Mouse (Mus musculus): Measurements from ENCODE around the gene Ptk6. TPM values are rescaled to one million over a fixed set of nuclear protein-coding genes. Genes with fewer than 3 reads are reported as not detected.

Gene Ptk6
- polyA plus RNA-seq, 1 experiment from 2014 or later: not detected

Other genes starting within 250 kb of the Ptk6 start
- 19.7 and 27.0 TPM in 2 replicates for gene Nkain4, start 248.1 kb downstream of the Ptk6 start, polyA plus RNA-seq (2016; fragmentation: Nextera tagmentation; extraction: Ambion mirVana)
- 79.5 and 80.3 TPM in 2 replicates for gene Arfgap1, start 235.6 kb downstream of the Ptk6 start, polyA plus RNA-seq (2016; fragmentation: Nextera tagmentation; extraction: Ambion mirVana)
- 0.07 and 0.17 TPM in 2 replicates for gene Col20a1, start 216.3 kb downstream of the Ptk6 start, polyA plus RNA-seq (2016; fragmentation: Nextera tagmentation; extraction: Ambion mirVana)
- 5.7 and 5.8 TPM in 2 replicates for gene Chrna4, start 159.2 kb downstream of the Ptk6 start, polyA plus RNA-seq (2016; fragmentation: Nextera tagmentation; extraction: Ambion mirVana)
- gene Kcnq2, start 67.5 kb downstream of the Ptk6 start, polyA plus RNA-seq (2016; fragmentation: Nextera tagmentation; extraction: Ambion mirVana): 2.9 and 3.8 TPM in 2 replicates
- 0.07 and 0.15 TPM in 2 replicates for gene Eef1a2, start 45.8 kb downstream of the Ptk6 start, polyA plus RNA-seq (2016; fragmentation: Nextera tagmentation; extraction: Ambion mirVana)
- gene Ppdpf, start 15.5 kb downstream of the Ptk6 start, polyA plus RNA-seq (2016; fragmentation: Nextera tagmentation; extraction: Ambion mirVana): 387 and 397 TPM in 2 replicates
- 0.12 and 0.15 TPM in 2 replicates for gene Srms, start 10.4 kb upstream of the Ptk6 start, polyA plus RNA-seq (2016; fragmentation: Nextera tagmentation; extraction: Ambion mirVana)
- 0.47 and 0.68 TPM in 2 replicates for gene Fndc11, start 17.2 kb upstream of the Ptk6 start, polyA plus RNA-seq (2016; fragmentation: Nextera tagmentation; extraction: Ambion mirVana)
- 0.69 and 0.77 TPM in 2 replicates for gene Helz2, start 39.2 kb upstream of the Ptk6 start, polyA plus RNA-seq (2016; fragmentation: Nextera tagmentation; extraction: Ambion mirVana)
- gene Gmeb2, start 85.2 kb upstream of the Ptk6 start, polyA plus RNA-seq (2016; fragmentation: Nextera tagmentation; extraction: Ambion mirVana): 20.7 and 21.6 TPM in 2 replicates
- gene Stmn3, start 111.7 kb upstream of the Ptk6 start, polyA plus RNA-seq (2016; fragmentation: Nextera tagmentation; extraction: Ambion mirVana): 56.4 and 76.0 TPM in 2 replicates
- gene Rtel1, start 117.0 kb upstream of the Ptk6 start, polyA plus RNA-seq (2016; fragmentation: Nextera tagmentation; extraction: Ambion mirVana): 81.3 and 83.6 TPM in 2 replicates
- 43.7 and 47.4 TPM in 2 replicates for gene Zgpat, start 162.1 kb upstream of the Ptk6 start, polyA plus RNA-seq (2016; fragmentation: Nextera tagmentation; extraction: Ambion mirVana)
- 80.0 and 84.5 TPM in 2 replicates for gene Arfrp1, start 162.6 kb upstream of the Ptk6 start, polyA plus RNA-seq (2016; fragmentation: Nextera tagmentation; extraction: Ambion mirVana)
- 29.8 TPM in 2 replicates for gene Lime1, start 177.3 kb upstream of the Ptk6 start, polyA plus RNA-seq (2016; fragmentation: Nextera tagmentation; extraction: Ambion mirVana)